Mouse (Mus musculus) heart, adult 9 months (tissue): ENCODE measurements around the gene Angptl4.
"Not testable (repeated sequence)": the region's sequence is repeated elsewhere in the genome, so short reads cannot be mapped to it uniquely, and the experiment has no call there.

Experiments used
- DNase-seq, 2 experiments: peaks; one replicate each; pipeline ENCODE4 v3.0.0; 2022; ENCODE audit warnings: low spot score in 2 of 2

Gene Angptl4

DNA sequence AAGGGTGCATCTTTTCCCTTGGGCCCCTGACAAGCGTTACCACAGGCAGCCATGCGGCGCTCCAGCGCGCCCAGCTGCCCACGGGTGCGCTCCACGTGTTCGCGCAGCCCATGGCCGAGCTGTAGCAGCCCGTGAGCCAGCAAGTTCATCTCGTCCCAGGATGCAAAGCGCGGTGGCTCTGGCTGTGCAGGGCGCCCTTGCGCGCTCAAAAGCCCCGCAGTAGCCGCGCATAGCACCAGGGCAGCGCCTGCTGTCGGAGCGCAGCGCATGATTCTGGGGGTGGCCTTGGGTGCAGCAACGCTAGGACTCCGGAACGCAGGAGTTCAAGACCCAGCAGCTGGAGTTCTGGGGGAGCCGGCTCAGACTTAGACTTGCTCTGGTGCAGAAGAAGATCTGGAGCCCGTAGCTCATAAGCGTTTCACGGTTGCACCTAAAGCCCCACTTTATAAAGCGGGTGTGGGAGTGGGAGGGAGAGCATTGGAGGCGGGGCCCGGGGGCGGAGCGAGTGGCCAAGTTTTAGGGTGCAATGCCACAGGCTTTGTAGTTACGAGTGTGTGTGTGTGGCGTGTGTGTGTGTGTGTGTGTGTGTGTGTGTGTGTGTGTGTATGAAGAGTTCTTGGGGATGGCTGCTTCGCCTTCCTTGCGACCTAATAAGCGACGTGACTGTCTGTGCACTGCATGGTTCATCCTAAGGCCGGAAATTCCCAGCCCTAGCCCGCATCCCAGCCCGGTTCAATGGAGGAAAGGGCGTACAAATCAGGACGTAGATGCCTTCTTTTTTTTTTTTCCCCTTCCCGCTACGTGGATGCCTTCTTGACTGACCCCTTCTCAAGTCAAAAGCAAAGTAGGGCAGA lies at the start of gene Angptl4:
Gene Angptl4, minus strand, starts transcription at position 707 of the 854 bp plus-strand sequence.
- peak; percentile 88 to 89 for DNase-seq

DNA sequence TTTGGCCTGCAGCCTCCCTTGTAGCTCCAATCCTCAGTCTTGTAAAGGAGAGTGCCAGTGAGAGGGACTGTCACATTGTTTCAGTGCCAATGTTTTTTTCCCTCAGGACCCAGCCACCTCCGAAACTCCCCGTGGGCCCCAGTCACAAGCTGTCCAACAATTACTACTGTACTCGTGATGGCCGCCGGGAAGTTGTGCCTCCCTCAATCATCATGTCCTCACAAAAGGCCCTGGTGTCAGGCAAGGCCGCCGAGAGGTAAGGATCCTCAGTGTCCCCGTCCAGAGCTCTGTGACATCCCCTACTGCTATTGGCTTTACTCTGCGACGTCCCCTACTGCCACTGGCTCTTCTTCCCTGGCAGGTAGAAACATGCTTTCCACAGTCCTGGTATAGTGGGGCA lies 47.9 kb upstream of the Angptl4 start:
- no peak for DNase-seq

DNA sequence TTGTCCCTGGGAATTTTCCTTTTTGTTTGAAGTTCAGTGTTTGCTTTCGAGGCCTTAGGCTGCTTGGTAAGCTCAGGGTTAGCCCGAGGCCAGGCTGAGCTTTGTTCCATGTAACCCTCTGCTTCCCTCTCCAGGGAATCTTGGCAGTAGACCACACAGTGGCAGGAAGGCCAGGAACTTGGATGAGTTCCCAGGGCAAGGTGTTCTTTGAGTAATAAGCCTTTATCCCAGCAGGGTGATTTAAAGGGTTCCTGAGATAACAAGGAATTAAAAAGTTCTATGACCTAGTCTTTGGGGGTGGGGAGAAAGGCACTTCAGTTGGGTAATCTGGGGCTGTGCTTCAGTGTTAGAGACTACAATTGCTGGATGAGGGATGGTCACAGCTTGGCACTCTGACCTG lies 47.3 kb upstream of the Angptl4 start:
- peak; percentile 86 to 88 for DNase-seq

DNA sequence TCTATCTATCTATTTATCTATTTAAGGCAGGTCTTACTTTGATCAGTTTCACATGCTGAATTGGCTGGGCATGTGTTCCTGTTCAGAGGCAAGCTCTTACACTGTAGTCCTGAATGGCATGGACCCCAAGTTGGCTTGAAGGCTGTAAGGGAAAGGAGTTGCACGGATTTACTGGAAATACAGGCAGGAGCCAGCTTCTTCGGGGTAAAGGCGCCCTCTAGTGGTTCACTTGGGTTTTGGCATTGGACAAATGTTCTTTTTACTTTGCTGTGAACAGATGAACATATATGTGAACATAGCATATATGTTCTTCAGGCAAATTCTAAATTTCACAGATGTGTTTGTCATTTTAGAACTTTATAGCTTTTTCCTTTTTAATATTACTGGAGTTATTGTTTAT lies 45.2 kb upstream of the Angptl4 start:
- DNase-seq = peak; percentile 37 to 65

DNA sequence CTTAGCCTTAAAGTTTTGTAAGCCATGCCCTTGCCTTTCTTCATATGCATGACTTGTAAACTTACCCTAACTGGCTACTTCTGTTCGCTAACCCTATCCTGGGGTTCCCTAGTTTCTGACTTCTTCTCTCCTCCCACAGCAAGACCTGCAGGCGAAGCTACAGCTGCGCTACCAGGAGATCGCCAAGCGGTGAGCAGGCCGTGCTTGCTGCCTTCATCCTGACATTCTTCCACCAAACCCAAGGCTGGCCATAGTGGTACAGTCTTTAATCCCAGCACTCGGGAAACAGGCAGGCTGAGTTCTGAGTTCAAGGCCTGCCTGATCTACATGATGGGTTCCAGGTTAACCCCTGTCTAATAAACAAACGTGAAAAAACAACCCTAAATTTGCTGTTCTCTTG lies 43.8 kb upstream of the Angptl4 start:
- no peak for DNase-seq

DNA sequence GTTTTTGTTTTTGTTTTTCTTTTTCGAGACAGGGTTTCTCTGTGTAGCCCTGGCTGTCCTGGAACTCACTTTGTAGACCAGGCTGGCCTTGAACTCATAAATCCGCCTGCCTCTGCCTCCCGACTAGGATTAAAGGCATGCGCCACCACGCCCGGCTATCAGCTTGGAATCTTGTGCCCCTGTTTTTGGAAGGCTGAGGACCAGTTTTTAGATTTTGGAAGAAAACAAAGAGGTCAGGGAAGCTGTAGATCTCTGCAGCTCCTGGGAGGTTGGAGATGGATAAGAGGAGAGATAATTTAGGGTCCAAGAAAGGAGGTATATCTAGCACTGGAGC lies 43.3 kb upstream of the Angptl4 start:
- DNase-seq = not testable (repeated sequence)

DNA sequence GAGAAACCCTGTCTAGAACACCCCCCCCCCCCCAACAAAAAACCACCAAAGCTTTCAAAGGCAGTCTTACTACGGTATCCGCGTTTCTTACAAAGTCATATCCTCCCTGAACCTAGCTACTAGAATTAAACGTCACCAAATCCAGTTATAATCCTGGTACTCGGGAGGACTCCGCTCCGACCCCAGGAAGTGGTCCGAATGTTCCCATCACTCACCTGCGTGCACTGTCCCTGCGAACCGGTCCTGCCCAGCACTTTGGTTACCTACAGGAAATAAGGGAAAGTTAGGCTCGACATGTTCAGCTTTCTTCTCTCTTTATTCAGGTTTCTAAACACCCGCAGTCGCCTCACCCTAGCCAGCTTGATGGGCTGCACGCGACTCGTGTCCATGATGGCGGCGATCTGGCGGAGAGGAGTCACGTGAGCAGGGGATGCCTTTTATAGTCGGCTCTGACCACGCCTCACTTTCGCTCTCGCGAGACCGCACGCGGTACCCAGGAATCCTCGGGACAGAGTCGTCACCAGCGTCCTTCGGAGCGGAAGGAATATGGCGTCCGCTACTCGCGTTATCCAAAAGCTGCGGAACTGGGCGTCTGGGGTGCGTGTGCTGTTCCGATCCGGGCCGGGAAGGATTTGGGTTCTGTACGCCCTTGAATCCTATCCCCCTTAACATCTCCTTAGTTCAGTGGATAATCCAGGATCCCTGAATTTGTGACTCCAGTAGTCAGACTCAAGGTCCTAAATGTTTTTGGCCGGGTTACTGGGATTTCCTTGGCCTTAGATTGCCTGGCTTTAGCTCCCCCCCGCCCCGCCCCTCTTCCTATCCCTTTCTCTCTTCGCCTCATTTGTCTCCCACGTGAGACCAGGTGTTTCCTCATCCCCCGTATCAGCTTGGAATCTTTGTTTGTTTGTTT lies 42.7 kb upstream of the Angptl4 start, which contains the start of the genes Rps28 and Ndufa7:
Gene Rps28, minus strand, starts transcription at position 479 of the 913 bp plus-strand sequence.
Gene Ndufa7, plus strand, starts transcription at position 489 of the 913 bp plus-strand sequence.
- DNase-seq = peak; percentile 96 to 98

DNA sequence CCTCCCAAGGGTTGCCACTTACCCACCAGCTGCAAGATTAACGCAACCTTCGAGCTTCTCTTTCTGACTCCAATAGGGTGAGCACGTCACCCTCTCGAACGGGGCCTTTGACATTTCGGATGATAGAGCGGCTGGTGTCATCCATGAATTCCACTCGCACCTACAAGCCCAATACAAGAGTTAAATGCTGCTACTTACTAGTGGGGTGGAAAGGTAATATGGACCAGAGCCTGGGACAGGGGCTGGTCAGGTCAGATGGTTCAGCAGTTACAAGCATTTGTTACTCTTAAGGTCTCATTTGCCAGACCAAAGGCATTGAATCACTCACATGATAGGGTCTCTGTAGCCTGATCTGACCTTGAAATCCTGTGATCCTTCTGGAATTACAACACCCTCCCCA lies 41.5 kb upstream of the Angptl4 start:
- not testable (repeated sequence) for DNase-seq

DNA sequence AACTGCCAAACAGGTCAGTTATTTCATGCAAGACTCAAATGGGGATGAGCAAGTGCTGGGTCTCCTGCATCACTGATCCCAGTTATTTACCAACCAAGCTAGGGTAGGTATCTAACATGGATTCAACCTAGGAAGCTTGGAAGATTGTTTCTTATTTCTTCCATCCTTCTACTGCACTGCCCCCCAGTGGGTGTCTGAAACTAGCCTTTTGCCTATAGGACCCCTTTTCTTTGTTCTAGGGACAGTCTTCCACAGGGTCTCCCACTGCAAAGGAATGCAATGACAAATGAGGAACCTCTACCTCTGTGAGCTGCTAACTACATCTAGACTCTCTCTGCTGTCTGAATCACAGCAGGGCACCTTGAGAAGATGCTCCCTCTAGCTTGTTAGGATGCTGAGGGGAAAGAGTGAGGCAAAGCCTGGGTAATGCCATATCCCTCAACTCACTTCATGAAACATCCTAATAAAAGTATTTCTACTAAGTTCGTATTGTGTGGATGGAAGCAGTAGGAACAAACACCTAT lies 40.9 kb upstream of the Angptl4 start:
- DNase-seq = no peak

DNA sequence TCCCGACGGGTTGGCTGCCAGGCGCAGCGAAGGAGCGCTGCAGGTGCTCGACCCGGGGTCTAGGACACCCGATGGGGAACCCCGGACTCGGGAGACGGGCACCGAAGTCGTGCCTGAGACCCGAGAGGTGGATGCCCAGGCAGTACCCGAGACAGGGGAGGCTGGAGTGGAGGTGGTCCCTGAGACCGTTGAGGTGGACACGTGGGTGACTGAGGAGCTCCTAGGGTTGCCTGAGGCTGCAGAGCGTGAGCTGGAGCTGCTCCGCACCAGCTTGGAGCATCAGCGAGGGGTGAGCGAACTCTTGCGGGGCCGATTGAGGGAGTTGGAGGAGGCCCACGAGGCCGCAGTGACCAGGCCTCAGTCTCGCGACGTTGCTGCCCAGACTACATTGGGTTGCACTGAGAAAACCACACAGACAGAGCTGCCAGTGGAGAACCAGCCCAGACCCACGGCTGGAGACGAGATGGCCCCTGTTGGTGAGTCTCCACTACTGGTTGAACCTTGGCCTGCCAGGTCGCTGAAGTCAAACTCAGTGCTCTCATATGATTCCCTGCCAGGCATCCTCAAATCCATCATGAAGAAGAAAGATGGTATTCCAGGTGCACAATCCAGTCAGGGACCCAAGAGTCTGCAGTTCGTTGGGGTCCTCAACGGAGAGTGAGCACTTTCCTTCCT lies 36.5 kb upstream of the Angptl4 start:
- DNase-seq = no peak

DNA sequence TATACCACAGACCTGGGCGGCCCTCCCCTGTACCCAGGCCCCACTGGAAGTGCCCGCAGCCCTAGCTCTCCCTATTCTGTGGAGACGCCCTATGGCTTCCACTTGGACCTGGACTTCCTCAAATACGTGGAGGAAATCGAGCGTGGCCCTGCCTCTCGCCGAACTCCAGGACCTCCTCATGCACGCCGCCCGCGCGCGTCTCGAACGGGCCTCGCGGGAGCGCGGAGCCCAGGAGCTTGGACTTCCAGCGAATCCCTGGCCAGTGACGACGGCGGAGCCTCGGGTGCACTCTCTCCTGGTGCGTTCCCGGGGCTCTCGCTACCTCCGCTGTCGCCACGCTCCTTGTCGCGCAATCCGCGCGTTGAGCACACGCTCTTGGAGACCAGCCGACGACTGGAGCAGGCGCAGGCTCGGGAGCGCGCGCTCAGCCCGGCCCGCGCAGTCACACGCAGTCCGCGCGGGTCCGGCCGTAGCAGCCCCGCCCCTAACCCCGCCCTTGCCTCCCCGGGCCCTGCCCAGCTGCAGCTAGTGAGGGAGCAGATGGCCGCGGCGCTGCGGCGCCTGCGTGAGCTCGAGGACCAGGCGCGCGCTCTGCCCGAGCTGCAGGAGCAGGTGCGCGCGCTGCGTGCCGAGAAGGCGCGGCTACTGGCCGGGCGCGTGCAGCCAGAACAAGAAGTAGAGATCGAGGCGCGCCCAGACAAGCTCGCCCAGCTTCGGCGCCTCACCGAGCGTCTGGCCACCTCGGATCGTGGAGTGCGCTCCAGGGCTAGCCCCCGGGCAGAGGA lies 35.7 kb upstream of the Angptl4 start:
- peak; percentile 86 to 89 for DNase-seq

DNA sequence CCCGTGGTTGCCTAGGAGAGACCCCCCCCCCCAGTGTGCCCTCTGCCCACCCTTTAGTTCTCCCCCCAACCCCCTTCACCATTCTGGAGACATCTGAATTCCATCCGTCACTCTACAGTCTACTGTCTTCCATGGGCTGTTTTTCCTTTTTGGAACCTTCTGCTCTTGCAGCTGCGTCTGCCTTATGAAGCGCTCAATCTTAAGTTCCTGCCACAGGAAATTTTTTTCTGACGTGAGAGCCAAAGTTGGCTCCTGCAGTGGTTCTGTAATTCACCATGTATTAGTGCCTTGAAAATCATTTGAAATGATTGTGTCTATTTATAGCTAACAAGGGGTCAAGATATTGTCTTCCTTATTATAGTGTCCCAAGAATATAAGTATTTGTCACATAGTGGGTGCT lies 35.0 kb upstream of the Angptl4 start:
- no peak for DNase-seq

DNA sequence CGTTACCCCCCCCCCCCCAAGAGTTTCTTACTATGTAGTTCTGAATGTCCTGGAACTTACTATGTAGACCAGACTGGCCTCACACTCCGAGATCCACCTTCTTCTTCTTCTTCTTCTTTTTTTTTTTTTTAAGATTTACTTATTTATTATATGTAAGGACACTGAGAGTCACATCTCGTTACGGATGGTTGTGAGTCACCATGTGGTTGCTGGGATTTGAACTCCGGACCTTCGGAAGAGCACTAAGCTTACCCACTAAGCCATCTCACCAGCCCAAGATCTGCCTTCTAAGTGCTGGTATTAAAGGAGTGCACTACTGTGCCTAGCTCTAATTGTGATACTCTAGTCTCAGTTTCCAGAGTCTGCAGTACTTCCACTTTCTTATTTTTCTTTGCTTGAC lies 33.8 kb upstream of the Angptl4 start:
- DNase-seq = no peak

DNA sequence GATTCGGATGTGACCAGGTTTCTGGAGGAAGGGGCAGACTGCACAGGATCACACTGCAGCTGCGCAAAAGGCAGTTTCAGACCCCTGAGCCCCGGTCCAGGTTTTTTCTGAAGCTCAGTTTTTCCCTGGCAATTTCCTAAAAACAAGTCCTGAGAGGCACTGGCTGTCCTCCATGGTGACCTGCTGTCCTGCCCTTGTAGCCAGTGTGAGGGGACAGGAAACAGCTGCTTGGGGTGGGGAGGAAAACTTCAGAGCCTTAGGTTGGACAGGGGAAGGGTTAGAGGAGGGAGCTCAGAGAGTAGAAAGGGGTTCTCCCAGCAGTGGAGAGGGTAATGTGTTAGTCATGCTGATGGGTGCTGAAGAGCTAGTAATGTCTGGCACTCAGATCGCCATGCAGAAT lies 31.4 kb upstream of the Angptl4 start:
- peak; percentile 67 to 87 for DNase-seq

DNA sequence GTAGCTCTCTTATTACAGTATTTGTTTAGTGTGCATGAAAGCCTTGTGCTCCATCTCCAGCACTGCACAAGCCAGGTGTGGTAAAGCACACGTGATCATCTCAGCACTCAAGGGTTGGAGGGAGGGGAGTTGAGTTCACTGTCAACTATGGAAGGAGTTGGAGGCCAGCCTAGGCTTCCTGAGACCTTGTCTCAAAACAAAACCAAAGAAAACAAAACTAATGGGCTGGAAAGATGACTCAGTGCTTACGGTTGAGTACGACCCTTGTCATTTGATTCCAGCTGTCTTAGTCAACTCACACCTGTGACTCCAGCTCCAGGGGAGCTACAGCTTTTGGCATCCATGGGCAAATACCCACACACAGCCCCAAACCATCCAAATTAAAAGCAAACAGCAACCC lies 30.8 kb upstream of the Angptl4 start:
- DNase-seq = peak; percentile 29 to 67

DNA sequence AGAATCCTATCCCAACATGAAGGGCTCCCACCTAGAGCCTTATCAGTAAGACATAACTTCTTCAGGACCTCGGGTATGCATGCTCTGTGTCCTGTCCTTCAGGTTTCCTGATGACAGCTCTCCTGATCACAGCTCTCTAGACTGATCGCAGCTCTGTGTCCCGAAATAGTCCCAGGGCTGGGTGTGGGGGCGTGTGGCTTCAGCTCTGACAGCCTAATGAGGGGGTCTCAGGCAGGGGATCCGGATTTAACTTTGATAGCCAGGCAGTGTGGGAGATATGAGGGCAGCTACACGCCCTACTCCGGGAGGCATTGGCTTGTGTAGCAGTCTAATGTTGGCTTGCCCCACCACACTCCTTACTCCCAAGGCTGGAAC lies 29.5 kb upstream of the Angptl4 start:
- no peak for DNase-seq

DNA sequence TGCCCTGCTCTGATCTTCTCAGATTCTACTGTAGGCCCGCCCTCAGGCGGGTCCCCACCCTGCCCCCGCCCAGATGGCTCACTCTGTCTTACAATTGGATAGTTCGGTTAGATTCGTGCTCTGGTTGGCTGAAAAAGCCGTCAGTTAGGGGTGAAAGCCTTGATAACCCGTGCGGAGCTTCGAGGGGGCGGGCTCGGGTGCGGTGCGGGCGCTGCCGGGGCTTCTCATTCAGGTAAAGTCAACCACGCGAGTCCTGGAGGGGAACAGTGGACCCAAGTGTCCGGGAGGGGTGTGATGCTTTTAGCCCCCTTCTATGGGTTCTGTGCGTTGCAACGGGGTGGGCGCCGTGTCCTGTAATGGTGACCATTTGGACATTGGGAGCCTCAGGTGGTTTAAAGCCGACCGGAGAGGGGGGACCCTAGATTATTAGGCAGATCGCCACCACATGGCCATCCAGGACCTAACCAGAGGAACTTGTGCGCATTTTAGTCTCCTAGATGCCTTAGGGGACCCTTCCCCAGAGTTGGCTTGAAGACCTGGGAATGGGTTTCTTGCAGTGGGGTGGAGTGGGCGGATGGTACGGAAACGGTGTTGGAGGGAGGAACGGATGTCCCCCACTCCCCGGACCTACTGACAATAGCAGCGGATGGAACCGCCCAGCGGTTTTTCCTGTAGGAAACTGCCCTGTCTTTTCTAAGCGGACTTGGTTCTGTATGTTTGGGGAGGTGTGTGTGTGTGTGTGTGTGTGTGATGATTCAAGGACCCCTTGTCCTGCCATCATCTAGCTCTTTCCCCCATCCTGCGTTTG lies 28.9 kb upstream of the Angptl4 start, which contains the start of gene Kank3:
Gene Kank3, plus strand, starts transcription at position 186 of the 808 bp plus-strand sequence.
- DNase-seq = peak; percentile 93 to 98

DNA sequence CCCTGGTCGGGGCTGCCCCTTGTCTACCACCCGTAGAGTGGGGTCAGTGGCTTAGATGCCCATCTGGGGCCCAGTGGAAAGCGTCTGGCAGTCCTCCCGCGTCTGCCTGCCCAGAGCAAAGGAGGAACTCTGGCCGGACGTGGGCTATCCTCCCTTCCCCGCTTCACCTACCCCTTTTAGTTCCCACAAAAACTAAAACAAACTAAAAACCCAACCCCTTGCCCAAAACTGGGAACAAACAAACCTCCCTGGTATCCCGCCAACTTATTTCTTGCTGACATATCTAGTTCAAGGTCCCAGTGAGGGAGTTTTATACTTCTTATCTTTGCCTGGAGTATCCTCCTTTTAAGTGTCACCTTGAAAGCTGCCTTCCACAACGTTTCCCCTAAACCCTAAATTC lies 26.6 kb upstream of the Angptl4 start:
- no peak for DNase-seq

DNA sequence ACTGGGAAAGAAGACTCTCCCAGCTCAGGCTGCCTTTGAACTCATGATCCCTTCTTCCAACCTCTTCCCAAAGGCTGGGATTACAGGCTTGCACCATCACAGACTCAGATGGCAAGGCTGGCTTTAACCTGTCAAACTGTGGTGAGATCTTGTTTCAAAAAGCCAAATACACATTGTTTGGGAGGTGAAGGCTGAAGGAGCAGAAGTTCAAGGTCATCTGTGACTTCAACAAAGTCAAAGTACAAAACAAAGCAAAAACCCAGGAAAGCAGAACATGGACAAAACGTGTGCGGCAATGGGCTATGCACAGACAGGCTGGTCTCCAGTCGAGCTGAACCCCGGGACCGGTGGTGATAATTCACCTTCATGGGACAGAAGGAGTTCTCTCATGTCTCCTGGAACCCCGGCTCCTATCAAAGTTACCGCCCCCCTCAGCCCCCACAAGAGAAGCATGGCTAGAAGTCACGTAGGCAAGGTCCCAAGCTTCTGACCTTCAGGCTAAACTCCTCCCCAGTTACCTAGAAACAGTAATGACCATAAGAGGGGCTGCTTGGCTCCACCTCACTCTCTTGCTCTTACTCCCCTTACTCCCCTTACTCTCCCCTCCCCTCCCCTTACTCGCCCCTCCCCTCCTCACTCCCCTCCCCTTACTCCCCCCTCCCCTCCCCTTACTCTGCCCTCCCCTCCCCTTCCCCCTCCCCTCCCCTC lies 25.7 kb upstream of the Angptl4 start:
- DNase-seq = no peak
